Mouse (Mus musculus): Measurements from ENCODE around the gene Haghl. TPM values are rescaled to one million over a fixed set of nuclear protein-coding genes. Genes with fewer than 3 reads are reported as not detected.
A peak's percentile ranks its signal among the peaks of the same experiment; 100 is the strongest.

Haghl gene
- total RNA-seq, 4 experiments from 2014 or later = 8.5 to 18.4 (median 12.1) TPM

DNA sequence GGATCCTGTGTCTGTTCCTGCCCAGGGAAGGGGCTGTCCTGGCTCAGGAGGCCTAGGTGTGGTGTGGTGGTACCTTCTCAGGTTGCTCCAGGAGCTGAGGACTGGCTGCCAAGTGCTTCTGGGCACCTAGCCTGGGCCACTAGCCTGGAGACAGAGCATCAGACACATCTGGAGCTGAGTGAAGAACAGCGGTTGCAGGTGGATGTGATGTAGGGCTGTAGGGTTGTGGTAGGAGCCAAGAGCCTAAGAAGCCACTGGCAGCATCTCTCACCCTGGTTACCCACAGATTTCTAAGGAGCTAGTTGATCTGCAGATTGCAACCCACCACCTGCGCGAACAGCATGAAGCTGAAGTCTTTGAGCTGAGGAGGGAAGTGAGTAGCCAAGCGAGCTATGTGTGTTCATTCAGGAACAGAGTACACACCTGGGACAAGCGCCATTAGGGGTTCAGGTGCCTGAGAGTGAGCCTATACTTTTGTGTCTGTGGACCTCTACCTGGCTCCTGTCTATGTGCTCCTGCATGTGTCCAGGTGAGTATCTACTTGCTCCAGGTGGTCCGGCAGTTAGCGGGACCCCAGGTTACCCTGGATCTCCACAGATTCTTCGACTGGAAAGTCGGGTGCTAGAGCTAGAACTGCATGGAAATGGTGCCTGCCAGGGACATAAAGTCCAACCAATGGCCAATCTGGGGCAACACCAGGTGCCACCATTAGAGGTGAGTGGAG is 1.5 kb upstream of the Haghl start:
- DNase-seq (ENCODE audit: low spot score) = no peak

GRCm38 (mm10) chr17:25786280-25786679 is 807 bp upstream of the Haghl start, which contains the start of gene Ccdc78:
Gene Ccdc78 (plus strand): TSS chr17:25786580.
- DNase-seq (ENCODE audit: low spot score) = no peak

DNA sequence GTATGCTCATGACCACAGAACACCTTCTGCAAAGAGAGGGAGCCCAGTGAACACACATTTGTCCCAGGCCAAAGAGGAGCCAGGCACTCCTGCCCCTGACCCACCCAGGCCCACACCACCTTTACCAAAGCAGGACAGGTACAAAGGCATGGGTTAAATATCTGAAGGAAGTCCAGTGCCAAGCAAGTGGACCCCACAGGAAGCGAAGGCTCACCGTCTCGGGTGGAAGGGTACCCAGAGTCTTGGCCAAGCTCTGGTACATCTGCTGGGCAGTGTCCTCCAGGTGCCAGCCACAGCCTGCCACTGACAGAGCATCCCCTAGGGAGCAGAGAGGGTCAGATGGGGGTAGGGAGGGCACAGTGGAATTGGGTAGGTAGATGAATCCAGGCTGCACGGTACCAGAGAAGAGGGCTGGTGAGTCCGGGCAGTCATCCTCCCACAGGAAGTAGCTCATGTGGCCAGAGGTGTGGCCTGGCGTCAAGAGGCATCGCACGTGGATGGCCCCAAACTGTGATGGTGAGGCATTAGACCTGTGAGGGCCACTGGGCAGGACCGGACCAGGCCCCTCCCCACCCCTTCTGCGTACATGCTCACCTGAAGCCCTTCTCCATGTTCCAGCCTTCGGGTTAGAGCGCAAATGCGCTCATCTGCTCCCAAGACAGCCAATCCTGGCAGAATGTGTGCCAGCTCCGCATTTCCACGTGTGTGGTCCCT is 1.5 kb downstream of the Haghl start:
- no peak for DNase-seq (ENCODE audit: low spot score)

DNA sequence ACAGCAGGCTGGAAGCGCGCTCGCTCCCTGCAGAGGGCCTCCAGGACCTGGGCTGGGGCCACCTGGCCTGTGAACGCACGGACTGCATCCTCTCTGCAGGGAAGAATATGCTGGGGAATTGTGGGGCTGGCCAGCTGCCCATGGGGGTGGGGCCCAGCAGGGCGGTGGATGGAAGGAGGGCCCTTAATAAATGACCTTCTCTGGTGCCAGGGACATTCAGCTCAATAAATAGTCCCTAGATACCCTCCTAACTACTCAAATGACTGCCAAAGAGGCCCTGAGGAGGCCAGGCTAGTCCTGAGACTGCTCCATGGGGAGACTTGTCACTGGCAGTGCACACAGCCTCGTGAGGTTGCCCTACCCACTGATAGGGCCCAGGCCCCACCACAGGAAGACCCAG is 2.4 kb downstream of the Haghl start:
- DNase-seq (ENCODE audit: low spot score) = no peak

DNA sequence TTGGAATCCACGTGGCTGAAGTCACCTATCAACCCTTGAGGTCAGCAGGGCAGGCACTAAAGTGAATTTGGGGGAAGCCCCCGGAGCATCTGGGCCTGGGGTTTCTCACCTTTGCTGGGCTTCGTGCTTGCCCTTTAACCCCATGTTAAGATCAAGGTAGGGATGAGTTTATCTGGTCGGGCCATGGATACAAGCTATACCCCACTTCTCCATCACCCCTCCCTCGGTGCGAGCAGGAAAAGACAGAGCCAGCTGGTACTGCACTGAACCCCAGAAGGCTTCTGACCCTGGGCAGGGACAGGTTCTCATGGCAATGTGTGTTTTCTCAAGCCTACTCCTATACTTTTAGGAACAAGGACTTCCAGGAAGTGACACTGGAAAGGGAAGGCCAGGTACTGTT is 4.1 kb downstream of the Haghl start:
- DNase-seq (ENCODE audit: low spot score) = no peak

- DNase-seq (ENCODE audit: low spot score) = no peak
These were observed 7.5 kb downstream of the Haghl start for GRCm38 (mm10) chr17:25777948-25778347.

DNA sequence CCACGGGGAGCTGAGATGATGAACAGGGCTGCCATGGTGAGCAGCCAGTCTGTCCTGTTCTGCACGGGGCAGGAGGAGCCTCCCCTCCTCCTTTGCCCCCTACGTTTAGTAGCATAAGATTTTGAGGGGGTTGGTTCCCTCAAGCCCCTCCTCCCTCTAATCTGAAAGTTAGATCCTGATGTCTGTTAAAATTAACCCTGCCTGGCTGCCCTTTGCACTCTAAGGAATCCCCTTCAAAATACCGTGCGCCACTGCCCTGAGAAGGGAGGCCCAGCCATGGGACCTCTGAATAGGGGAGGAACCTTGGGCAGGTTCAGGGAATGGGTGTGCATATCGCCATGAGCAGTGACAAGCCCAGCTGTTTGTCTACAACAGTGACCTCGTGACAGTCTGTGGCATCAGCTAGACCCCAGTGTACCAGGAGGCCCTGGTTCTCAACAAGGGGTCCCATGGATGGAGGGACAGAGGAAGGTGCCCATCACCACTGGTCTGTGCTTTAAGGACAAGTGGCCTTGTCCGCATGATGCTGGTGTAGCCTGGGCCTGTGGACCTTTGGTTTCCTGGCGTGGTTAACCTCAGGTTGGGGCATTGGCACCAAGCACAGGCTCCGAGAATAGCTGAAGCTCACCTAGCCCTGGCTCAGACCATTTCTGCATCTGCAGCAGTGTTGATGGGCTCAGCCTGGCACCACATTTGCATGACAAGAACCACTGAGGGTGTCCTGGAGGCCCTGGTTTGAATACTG is 10.0 kb downstream of the Haghl start:
- DNase-seq (ENCODE audit: low spot score) = no peak

DNA sequence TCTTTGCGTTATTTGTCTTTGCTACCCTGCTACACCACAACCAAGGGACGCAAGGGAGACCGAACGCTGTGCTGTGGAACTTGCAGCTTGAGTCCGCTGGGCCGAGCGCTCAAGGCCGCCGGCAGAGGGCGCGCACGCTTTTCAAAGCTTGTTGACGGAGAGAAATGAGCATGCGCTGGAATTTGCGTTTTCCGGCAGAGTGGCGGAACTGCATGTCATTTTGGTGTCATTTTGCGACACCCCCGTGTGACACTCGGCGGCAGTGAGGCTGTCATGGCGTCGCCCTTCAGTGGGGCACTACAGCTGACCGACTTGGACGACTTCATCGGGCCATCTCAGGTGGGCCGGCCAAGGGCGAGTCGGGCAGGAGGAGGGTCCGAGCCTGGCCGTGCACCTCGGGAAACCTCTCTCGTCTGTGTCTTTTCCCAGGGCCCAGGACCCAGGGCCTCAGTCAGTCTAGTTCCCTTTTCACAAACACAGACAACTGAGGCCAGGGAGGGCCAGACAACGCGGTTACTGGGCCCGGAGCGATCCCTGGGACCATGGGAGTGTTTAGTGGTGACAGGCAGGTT is 11.8 kb downstream of the Haghl start, which contains the start of gene Narfl:
Gene Narfl, plus strand, starts transcription at position 228 of the 572 bp plus-strand sequence.
- peak; percentile 97 for DNase-seq (ENCODE audit: low spot score)

DNA sequence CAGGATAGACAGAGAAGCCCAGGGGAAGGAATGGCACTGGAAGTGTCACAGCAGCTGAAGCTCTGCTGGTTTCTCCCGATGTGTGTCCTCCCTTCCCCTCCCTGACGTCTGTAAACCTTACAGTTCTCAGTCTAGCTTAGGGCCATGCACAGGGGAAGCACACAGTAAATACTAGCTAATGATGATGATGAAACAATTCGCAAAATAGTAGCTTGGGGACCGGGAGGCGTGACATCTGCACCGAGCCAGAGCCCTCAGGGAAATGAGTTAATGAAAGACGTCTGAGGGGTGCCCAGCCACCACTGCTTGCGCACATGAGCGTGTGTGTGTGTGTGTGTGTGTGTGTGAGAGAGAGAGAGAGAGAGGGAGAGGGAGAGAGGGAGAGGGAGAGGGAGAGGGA is 16.1 kb downstream of the Haghl start:
- DNase-seq (ENCODE audit: low spot score) = no peak

DNA sequence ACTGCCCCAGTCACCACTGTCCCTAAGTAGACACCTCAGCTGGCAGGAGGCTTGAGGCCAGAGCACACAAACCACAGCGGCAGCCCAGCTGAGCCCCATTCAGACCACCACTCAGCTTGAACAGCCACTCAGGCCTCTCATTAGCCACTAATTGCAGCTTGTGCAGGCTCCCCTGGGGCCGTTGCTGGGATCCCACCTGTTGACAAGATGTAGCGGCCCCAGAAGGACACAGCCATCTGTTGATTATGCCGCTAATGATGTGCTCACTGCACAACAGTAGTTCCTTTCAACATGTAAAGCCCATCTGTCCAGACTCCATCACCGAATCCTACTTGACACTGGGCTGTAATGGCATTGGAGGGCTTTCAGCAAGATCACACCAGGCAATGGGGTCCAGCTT is 19.6 kb downstream of the Haghl start:
- no peak for DNase-seq (ENCODE audit: low spot score)

GRCm38 (mm10) chr17:25762591-25762990 is 22.9 kb downstream of the Haghl start:
- DNase-seq (ENCODE audit: low spot score) = no peak

DNA sequence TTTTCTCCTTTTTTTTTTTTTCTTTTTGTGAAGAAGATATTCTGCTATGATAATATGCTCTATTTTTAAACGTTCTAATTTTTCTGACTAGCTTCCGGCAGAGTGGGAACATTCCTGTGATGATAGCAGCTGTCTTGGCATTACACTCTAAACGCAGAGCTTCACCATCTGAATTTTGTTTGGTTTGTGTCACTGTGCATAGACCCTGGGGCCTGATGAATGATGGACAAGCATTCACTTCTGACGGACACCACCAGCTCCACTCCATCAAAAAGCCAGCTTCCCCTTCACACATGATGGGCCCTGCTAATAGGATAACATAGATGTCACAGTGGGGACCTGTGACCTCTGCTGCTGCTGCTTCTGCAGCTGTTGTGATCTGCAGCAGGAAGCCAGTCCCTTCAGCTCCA is 23.9 kb downstream of the Haghl start:
- DNase-seq (ENCODE audit: low spot score) = no peak

DNA sequence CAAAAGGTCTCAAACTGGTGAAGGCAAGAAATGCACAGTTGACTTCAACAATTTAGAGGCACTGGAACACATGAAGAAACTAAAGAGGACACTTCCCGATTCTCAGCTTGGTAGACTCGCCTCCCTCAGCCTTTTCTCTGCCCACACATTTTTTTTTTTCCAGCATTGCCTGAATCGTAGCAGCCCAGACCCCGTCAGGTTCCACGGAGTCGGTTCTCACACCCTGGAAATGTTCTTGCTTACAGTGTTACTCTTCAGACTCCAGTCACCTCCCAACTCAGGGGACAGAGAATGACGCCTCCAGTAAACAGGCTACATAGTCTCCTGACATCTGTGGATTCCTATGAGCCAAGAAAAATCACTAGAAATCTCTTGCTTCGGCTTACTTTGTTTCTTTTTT is 25.3 kb downstream of the Haghl start:
- DNase-seq (ENCODE audit: low spot score) = no peak

- no peak for DNase-seq (ENCODE audit: low spot score)
These were observed 27.8 kb downstream of the Haghl start for GRCm38 (mm10) chr17:25757691-25758090.

DNA sequence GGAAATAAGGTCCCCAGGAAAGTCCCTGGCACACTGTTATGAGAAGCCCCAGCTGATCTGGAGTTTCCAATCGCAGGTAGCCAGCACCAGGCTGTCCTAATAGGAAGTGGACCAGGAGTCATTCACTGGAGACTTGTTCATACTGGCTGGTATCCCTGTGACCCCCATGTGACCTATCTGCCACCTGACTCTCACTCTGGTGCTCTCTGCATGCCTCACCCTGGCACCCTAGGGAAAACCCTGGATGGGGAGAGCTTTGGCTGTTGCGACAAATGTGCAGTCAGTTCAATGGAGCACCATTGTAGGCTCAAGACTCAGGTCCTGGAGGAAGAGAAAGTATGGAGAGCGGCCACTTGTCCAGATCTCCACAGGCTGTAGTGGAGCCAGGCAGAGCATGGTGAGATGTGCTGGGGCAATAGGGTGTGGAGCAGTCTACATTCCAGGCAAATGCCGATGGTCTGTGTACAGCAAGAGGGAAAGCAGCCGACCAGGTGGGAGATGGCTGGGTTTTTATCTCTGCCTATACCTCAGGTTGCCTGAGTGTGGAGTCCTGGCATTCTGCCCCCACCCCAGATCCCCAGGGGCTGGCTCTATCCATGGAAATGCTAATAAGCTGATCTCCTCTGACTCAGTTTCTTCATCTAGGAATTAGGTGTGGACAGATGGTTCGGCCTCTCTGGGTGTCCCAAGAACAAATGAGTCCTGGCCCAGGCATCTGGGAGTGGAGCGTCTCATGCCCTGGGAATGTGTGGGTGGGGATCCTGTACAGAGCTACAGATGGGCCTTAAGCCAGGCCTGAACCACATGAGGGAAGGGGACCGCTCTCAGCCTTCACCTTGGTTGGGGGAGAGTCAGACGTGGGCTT is 28.9 kb downstream of the Haghl start:
- DNase-seq (ENCODE audit: low spot score) = no peak

- DNase-seq (ENCODE audit: low spot score) = no peak
These were observed 29.7 kb downstream of the Haghl start for GRCm38 (mm10) chr17:25755627-25756377.

- DNase-seq (ENCODE audit: low spot score) = no peak
These were observed 30.4 kb downstream of the Haghl start for GRCm38 (mm10) chr17:25755086-25755485.

DNA sequence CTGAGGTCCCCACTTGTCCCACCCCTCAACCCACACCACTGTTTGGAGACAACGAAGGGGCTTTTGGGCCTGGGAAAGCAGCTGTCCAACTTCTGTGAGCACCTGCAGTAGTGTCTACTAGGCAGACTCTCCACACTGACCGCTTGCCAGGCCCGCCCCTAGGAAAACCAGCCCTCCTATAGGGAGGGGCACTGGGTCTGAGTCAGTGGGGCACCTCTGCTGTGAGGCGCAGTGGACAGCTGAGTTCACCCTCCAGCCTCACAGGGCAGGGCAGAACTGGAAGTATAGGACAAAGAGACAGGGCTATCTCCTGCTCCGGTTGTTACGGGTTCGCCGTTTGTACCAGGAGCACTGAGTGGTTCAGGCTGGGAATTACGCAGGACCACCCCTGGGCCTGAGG is 31.2 kb downstream of the Haghl start, which contains the start of gene Msln:
Gene Msln, minus strand, starts transcription at position 138 of the 400 bp plus-strand sequence.
- DNase-seq (ENCODE audit: low spot score) = no peak

- no peak for DNase-seq (ENCODE audit: low spot score)
These were observed 34.0 kb downstream of the Haghl start for GRCm38 (mm10) chr17:25751446-25751845.

DNA sequence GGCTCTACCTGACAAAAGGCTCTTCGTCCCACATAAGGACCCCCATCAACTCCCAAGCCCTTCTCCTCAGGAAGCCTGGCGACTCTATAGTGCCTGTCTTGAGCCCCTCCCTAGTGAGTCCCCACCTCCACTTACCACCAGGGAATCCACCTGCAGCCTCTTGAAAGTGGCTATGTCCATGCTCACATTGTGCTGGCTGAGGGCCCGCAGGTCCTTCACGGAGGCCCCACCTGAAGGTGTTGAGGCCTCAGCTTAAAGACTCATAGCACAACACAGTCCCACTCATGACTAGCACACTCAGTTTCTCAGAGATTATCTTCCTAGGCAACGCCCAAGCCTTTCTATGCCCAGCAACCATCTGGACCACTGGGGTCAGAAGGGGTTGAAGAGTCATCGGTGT is 36.2 kb downstream of the Haghl start:
- no peak for DNase-seq (ENCODE audit: low spot score)
